Mouse (Mus musculus): Measurements from ENCODE around the gene Cep63.

DNA sequence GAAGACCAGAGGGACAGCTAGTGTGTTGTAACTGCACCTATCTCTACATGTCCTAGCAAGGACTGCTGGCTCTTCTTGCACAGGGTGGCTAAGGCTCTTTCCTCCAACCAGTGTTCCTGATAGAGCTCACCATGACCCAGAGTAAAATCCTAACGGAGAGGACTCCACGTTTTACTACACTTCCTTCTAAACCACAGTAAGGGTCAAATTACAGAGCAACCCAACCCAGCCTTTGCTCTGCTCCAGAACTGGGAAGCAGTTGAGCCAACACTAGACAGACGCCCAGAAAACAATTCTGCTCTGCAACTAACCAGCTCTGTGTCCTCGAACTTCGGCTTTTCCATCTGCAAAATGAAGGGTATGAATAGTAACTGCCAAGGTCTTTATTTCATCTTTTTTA is 4.9 kb downstream of the Cep63 start:
- TF ChIP-seq CTCF (IDR thresholded peaks at IDR 0.05; ENCODE audit: low read depth): no peak
- TF ChIP-seq EP300 (IDR thresholded peaks at IDR 0.05; ENCODE audit: low read depth): no peak
